Mouse (Mus musculus) kidney, adult 2 months (tissue): ENCODE data around the gene Cdc123. TPM values are rescaled to one million over a fixed set of nuclear protein-coding genes. Genes with fewer than 3 reads are reported as not detected.
A peak's percentile ranks its signal among the peaks of the same experiment; 100 is the strongest.

ENCODE experiments used
- DNase-seq: peaks from one replicate; pipeline ENCODE4 v3.0.0; 2021
- H3K27ac ChIP-seq: fragments of 200-500 bp; 2 replicates; pipeline ENCODE4 v1.5.1; 2012; ENCODE audit warnings: low read depth, low read length, control low read depth, inconsistent platforms; ENCODE audit not compliant: insufficient read depth
- H3K27me3 ChIP-seq: fragments of 200-500 bp; replicated peaks from 2 replicates; pipeline ENCODE4 v1.6.1; 2012; ENCODE audit warnings: mild to moderate bottlenecking, moderate library complexity, low read length, inconsistent platforms; ENCODE audit not compliant: control insufficient read depth, insufficient read depth
- H3K36me3 ChIP-seq: fragments of 200-500 bp; 2 replicates; pipeline ENCODE4 v1.6.1; 2012; ENCODE audit warnings: mild to moderate bottlenecking, moderate library complexity, low read length, inconsistent platforms; ENCODE audit not compliant: control insufficient read depth, insufficient read depth
- H3K4me1 ChIP-seq: fragments of 200-500 bp; 2 replicates; pipeline ENCODE4 v1.6.1; 2011; ENCODE audit warnings: low read length; ENCODE audit not compliant: control insufficient read depth, insufficient read depth
- H3K4me3 ChIP-seq: fragments of 200-500 bp; 2 replicates; pipeline ENCODE4 v1.5.1; 2011; ENCODE audit warnings: mild to moderate bottlenecking, low read depth, low read length, control low read depth; ENCODE audit not compliant: insufficient read depth
- CTCF ChIP-seq: fragments of 200-500 bp; conservative IDR thresholded peaks from 2 replicates; pipeline ENCODE4 v1.5.1; 2011; ENCODE audit warnings: low read depth, mild to moderate bottlenecking, control low read depth, low read length, moderate library complexity, mixed read lengths; ENCODE audit not compliant: insufficient read depth, insufficient read length
- POLR2A ChIP-seq: fragments of 200-500 bp; IDR thresholded peaks from one replicate; pipeline ENCODE4 v1.6.1; 2011; ENCODE audit warnings: low read depth, low read length, control low read depth
- WGBS: fragments of 180-500 bp; shearing (Covaris S2); methylation state at CpG from one replicate; pipeline ENCODE4 v1.1.7; 2018; 5-methylcytosine and 5-hydroxymethylcytosine counted together
- polyA plus RNA-seq: library from polyadenylated mRNA; depleted of rRNA; stranded (reverse); fragments of >200 nt; gene quantifications from 2 replicates; pipeline ENCODE4 v1.2.3, GENCODE M21; 2012; rRNA removed

Gene Cdc123
- 71.5 and 74.7 TPM in 2 replicates for polyA plus RNA-seq

DNA sequence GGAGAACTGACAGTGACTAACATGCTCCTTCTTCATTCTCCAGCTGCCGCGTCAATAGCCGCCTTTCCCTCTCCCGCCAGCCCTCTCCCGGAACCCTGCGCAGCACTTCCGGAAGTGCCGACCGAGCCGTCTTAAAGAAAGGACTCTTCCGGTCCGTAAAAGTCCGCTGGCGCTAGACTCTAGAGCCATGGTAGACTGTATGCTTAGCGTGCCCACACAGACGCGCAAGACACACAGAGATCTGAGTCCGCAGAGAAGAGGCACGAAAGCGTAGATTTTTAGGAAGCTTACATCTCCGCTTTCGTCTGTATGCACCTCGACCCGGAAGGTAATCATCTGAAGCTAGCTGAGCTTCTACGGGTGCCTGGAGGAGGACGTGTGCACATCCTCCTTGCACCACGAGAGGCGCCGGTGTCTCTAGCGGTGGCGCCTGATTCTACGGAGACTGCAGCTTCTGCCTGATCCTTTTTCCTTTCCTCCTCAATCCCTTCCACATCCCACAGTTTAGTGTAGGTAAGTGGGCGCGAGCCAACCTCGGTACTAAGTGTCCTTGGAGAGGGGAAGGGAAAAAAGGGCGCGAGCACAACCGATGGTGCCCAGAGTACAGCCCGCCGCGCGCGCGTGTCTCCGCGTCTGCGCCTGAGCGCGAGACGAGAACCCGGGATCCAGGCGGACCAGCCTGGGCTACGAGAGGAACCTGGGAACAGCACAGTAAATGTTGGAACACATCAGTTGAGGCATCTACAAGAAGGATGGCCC lies at the start of gene Cdc123, which contains the start of gene Nudt5:
TSS of gene Cdc123 (minus strand) at position 292 of the 759 bp plus-strand sequence.
TSS of gene Nudt5 (plus strand) at position 147 of the 759 bp plus-strand sequence.
- H3K27ac ChIP-seq: peak within 1 kb of the TSS; percentile 91
- under 1% methylated on average over 53 of the region's 53 CpGs for WGBS
- TF ChIP-seq CTCF: peak; percentile 77
- TF ChIP-seq POLR2A: peak; percentile 13

DNA sequence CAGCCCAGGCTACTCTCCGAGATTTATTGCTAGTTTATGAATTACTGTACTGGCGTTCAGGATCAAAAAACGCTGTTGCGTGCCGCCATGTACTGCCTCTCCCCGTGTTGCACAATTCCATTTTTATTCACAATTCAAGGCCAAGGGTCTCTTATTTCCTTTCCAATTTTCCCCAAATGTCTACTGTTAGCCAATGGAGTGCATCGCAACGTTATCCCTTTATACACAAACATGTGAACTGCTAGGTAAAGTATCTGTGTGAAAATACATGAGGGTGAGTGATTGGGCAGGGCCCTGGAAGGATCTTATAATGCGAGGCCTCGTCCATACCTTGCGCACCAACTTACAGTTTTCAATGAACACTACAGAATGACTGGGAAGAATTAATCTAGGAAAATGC lies 49.3 kb upstream of the Cdc123 start:
- H3K4me1 ChIP-seq: peaks cover 5% of the 10 kb centered on the region; the same call in 1 of the 2 replicates
- DNase-seq: peak; percentile 9
- H3K36me3 ChIP-seq: no peaks in the 10 kb centered on the region; the same call in 1 of the 2 replicates
- 27% methylated on average over 11 of the region's 11 CpGs for WGBS
- TF ChIP-seq CTCF: no peak
- no peak for TF ChIP-seq POLR2A
- peak overlapping the region; percentile 44 for H3K4me3 ChIP-seq
- H3K27me3 ChIP-seq: no peaks in the 10 kb centered on the region
- no peak overlapping the region for H3K27ac ChIP-seq

More for the DNA sequence above, at the start of gene Cdc123, which contains the start of gene Nudt5:
- H3K36me3 ChIP-seq: no peaks in the 10 kb centered on the region
- peak within 1 kb of the TSS; percentile 78 for H3K4me3 ChIP-seq
- peak; percentile 95 for DNase-seq
- no peaks in the 10 kb centered on the region for H3K4me1 ChIP-seq
- H3K27me3 ChIP-seq: no peaks in the 10 kb centered on the region

DNA sequence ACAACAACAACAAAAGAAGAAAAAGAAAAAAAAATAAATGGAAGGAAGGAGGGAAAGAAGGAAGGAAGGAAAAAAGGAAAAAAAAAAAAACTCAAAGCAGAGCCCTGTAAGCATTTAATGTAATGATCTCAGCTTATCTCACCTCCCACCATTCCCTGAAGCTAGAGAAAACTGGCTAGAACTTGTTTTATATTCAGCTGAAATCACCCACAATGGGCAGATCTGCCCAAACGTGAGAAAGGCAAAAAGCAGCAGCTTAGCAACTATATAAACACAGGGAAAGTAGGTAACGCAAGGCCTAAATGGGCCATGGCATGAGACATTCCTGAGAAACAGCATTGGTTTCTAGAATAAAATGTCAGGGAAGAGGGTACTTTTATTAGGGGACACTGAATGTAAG lies 44.4 kb upstream of the Cdc123 start:
- TF ChIP-seq CTCF: no peak
- TF ChIP-seq POLR2A: no peak
- DNase-seq: no peak
- 58% methylated on average over 2 of the region's 2 CpGs for WGBS

DNA sequence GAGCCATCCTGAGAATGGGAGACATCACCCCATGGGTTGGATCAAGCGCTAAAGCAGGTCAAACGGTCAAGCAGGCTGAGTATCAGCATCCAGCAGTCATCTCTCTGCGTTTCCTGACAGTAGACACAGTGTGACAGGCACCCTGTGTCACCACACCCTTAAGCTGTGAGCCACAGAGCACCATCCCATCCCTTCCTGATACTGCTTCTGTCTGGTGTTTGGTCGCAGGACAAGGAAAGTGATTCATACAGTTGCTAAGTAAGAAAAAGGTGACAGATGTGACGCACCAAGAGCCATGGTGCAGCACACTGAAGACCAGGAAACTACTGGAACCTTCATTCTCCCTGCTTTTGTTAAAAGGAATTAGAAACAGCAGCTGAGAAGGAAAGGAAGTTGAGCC lies 43.9 kb upstream of the Cdc123 start:
- Histone ChIP-seq H3K4me1 (no peaks in the 10 kb centered on the region), H3K36me3 (peaks cover 9% of the 10 kb centered on the region), H3K4me3 (no peak overlapping the region), H3K27me3 (no peaks in the 10 kb centered on the region), H3K27ac (no peak overlapping the region)
- WGBS: 80% methylated on average over 5 of the region's 5 CpGs
- no peak for TF ChIP-seq POLR2A
- no peak for TF ChIP-seq CTCF
- no peak for DNase-seq

More for the DNA sequence above, 44.4 kb upstream of the Cdc123 start:
- Histone ChIP-seq H3K4me1 (peaks cover 4% of the 10 kb centered on the region; the same call in 1 of the 2 replicates), H3K27ac (no peak overlapping the region), H3K4me3 (no peak overlapping the region), H3K27me3 (no peaks in the 10 kb centered on the region), H3K36me3 (peaks cover 9% of the 10 kb centered on the region)

DNA sequence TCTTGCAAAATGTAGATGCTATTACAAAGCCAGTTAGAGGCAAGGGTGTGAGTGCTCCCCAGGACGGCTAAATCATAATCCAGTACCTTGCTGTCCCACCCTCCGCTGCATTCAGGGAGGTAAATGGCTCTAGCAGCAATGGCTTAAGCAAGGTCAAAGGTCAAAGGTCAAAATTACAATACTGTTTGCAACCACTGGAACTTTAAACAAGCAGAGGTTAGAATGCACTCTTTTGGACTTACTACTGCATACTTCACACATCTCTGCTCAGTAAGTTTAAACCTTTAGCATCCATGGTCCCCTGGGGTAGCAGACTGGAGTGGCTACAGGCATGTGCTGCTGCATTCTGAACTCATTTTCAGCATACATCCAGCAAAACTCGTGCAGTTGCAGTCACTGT lies 32.5 kb upstream of the Cdc123 start:
- peaks cover 6% of the 10 kb centered on the region; the same call in 1 of the 2 replicates for H3K36me3 ChIP-seq
- TF ChIP-seq CTCF: no peak
- no peak for TF ChIP-seq POLR2A
- WGBS: 59% methylated on average over 3 of the region's 3 CpGs
- no peaks in the 10 kb centered on the region; the same call in 1 of the 2 replicates for H3K4me1 ChIP-seq
- H3K4me3 ChIP-seq: no peak overlapping the region
- peak; percentile 21 for DNase-seq
- no peak overlapping the region for H3K27ac ChIP-seq
- no peaks in the 10 kb centered on the region for H3K27me3 ChIP-seq

DNA sequence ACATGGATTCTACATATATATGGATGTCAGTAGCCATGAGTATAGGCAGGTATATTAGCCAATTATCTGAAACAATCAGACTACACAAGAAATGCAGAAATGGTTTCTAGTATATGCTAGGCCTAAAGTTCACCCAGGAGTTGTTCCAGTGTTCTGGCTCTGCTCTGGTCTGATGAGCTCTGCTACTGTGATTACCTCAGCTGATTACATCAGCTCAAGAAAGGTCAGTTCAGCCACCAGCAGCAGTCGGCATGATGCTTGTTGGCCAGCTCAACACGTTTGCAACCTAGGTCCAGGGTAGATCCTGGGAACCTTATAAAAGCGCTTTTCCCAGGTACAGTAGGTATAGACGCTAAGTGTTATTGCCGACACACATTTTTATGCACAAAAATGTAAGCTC lies 24.8 kb upstream of the Cdc123 start:
- no peak overlapping the region for H3K27ac ChIP-seq
- peaks cover 3% of the 10 kb centered on the region; the same call in 1 of the 2 replicates for H3K36me3 ChIP-seq
- no peaks in the 10 kb centered on the region for H3K4me1 ChIP-seq
- no peak for TF ChIP-seq CTCF
- TF ChIP-seq POLR2A: no peak
- DNase-seq: no peak
- H3K27me3 ChIP-seq: no peaks in the 10 kb centered on the region
- WGBS: 82% methylated on average over 5 of the region's 5 CpGs
- H3K4me3 ChIP-seq: no peak overlapping the region

DNA sequence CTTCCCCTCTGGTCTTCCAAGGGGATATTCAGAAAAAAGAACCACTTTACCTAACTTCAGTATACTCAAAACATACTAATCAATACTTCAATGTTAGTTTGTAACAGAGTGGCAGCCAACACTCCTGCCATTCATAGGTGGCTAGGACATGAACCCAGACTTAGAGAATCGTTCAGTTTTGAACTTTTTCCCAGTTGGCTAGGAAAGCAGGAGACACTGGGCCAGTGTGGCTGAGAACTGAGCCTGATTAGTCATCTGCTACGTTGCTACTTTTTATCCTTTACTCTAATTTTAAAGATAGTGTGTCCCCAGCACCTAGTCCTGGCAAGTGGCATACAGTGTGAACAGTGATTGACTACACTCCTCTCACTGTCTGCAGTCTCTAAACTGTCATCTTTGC lies 22.7 kb upstream of the Cdc123 start:
- 80% methylated on average over 2 of the region's 2 CpGs for WGBS
- Histone ChIP-seq H3K27ac (no peak overlapping the region), H3K27me3 (no peaks in the 10 kb centered on the region), H3K4me3 (no peak overlapping the region), H3K36me3 (0 out of 2 replicates have a peak, but pooled peaks cover 2% of the 10 kb centered on the region), H3K4me1 (no peaks in the 10 kb centered on the region)
- TF ChIP-seq POLR2A (no peak), CTCF (no peak)
- no peak for DNase-seq
